Mouse (Mus musculus): Measurements from ENCODE around the gene Sobp. TPM values are rescaled to one million over a fixed set of nuclear protein-coding genes. Genes with fewer than 3 reads are reported as not detected.

Sobp gene
- 12.4 and 14.4 TPM in 2 replicates for polyA plus RNA-seq (2015; fragmentation: Nextera tagmentation; extraction: Ambion mirVana)

- peak within 1 kb of the TSS; percentile 99 for H3K27ac ChIP-seq (ENCODE audit: low read length)
- no peaks in the 10 kb centered on the region for H3K9me3 ChIP-seq (replicated peaks; ENCODE audit: control insufficient read depth, low read length, poor library complexity, severe bottlenecking)
- peak; percentile 88 for ATAC-seq
- WGBS: under 1% methylated on average over 73 of the region's 91 CpGs
- peak within 1 kb of the TSS; percentile 98 for H3K9ac ChIP-seq (ENCODE audit: low read depth, low read length)
- H3K4me1 ChIP-seq (ENCODE audit: control insufficient read depth, insufficient read depth, low read length): peaks cover 26% of the 10 kb centered on the region
- H3K36me3 ChIP-seq (ENCODE audit: control insufficient read depth, insufficient read depth, low read length): no peaks in the 10 kb centered on the region
- H3K4me2 ChIP-seq (ENCODE audit: low read length): peak within 1 kb of the TSS; percentile 82
- peak within 1 kb of the TSS; percentile 86 for H3K4me3 ChIP-seq (ENCODE audit: low read depth, low read length)
- no peaks in the 10 kb centered on the region for H3K27me3 ChIP-seq (ENCODE audit: control insufficient read depth, insufficient read depth, low read depth, low read length)
Observed at GRCm38 (mm10) chr10:43174326-43175155, at the start of gene Sobp, which contains the start of gene 9030612E09Rik. Gene Sobp (minus strand): TSS chr10:43174530. Gene 9030612E09Rik (plus strand): TSS chr10:43174704.

- no peak overlapping the region for H3K9ac ChIP-seq (ENCODE audit: low read depth, low read length)
- no peaks in the 10 kb centered on the region for H3K36me3 ChIP-seq (ENCODE audit: control insufficient read depth, insufficient read depth, low read length)
- H3K4me2 ChIP-seq (ENCODE audit: low read length): no peak overlapping the region
- 90% methylated on average over 2 of the region's 2 CpGs for WGBS
- no peaks in the 10 kb centered on the region for H3K27me3 ChIP-seq (ENCODE audit: control insufficient read depth, insufficient read depth, low read depth, low read length)
- H3K27ac ChIP-seq (ENCODE audit: low read length): no peak overlapping the region
- no peak for ATAC-seq
- H3K4me3 ChIP-seq (ENCODE audit: low read depth, low read length): no peak overlapping the region
- H3K4me1 ChIP-seq (ENCODE audit: control insufficient read depth, insufficient read depth, low read length): peaks cover 10% of the 10 kb centered on the region
- H3K9me3 ChIP-seq (replicated peaks; ENCODE audit: control insufficient read depth, low read length, poor library complexity, severe bottlenecking): no peaks in the 10 kb centered on the region
Observed at GRCm38 (mm10) chr10:43223391-43223790, 49.1 kb upstream of the Sobp start.

- Histone ChIP-seq H3K27ac (ENCODE audit: low read length) (peak overlapping the region; percentile 97), H3K4me2 (ENCODE audit: low read length) (peak overlapping the region; percentile 94), H3K4me1 (ENCODE audit: control insufficient read depth, insufficient read depth, low read length) (peaks cover 10% of the 10 kb centered on the region), H3K4me3 (ENCODE audit: low read depth, low read length) (peak overlapping the region; percentile 83), H3K9me3 (replicated peaks; ENCODE audit: control insufficient read depth, low read length, poor library complexity, severe bottlenecking) (no peaks in the 10 kb centered on the region), H3K36me3 (ENCODE audit: control insufficient read depth, insufficient read depth, low read length) (no peaks in the 10 kb centered on the region), H3K9ac (ENCODE audit: low read depth, low read length) (peak overlapping the region; percentile 65), H3K27me3 (ENCODE audit: control insufficient read depth, insufficient read depth, low read depth, low read length) (no peaks in the 10 kb centered on the region)
- peak; percentile 69 for ATAC-seq
- under 1% methylated on average over 25 of the region's 25 CpGs for WGBS
Observed at GRCm38 (mm10) chr10:43221659-43222058, 47.3 kb upstream of the Sobp start.

DNA sequence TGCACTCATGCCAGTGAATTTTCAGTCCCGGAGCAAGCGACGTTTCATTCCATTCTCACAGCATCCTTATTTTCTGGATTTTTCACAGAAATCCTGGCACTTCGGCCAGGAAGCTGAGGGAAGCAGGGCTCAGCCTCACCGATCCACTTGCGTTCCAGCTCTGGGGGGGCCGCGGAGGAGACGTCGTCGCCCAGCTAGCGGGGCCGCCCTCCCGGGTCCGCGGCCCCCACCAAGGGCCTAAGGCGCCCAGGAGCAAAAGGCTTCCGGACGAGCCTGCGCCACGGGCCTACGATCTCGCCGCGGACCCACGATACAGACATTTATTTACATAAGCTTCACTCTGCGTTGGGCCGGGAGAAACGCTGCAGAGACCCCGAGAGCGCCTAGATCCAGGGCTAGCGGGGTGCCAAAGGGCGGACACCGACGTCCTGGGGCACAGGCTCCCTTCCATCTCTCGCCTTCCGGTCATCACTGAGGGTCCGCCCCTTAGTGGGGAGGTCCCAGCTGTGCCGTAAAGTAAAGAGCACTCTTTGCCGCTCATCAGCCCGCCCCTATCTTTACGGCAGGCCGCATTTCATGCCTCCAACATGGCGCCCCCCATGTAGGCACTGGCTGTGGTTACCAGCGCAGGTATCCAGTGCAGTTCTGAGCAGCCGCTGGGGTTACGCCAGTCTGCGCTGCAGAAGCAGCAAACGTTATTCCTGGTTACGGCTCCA, 46.7 kb upstream of the Sobp start, which contains the start of gene Pdss2:
Gene Pdss2, plus strand, starts transcription at position 577 of the 716 bp plus-strand sequence.
- Histone ChIP-seq H3K4me3 (ENCODE audit: low read depth, low read length) (peak within 1 kb of the TSS; percentile 83), H3K9ac (ENCODE audit: low read depth, low read length) (peak within 1 kb of the TSS; percentile 91), H3K4me2 (ENCODE audit: low read length) (peak within 1 kb of the TSS; percentile 94), H3K4me1 (ENCODE audit: control insufficient read depth, insufficient read depth, low read length) (peaks cover 10% of the 10 kb centered on the region), H3K27ac (ENCODE audit: low read length) (peak within 1 kb of the TSS; percentile 97), H3K27me3 (ENCODE audit: control insufficient read depth, insufficient read depth, low read depth, low read length) (no peaks in the 10 kb centered on the region), H3K9me3 (replicated peaks; ENCODE audit: control insufficient read depth, low read length, poor library complexity, severe bottlenecking) (no peaks in the 10 kb centered on the region), H3K36me3 (ENCODE audit: control insufficient read depth, insufficient read depth, low read length) (no peaks in the 10 kb centered on the region)
- WGBS: under 1% methylated on average over 50 of the region's 50 CpGs
- peak; percentile 97 for ATAC-seq

- peak overlapping the region; percentile 91 for H3K9ac ChIP-seq (ENCODE audit: low read depth, low read length)
- no peak for ATAC-seq
- H3K9me3 ChIP-seq (replicated peaks; ENCODE audit: control insufficient read depth, low read length, poor library complexity, severe bottlenecking): no peaks in the 10 kb centered on the region
- H3K4me1 ChIP-seq (ENCODE audit: control insufficient read depth, insufficient read depth, low read length): peaks cover 10% of the 10 kb centered on the region
- no peaks in the 10 kb centered on the region for H3K36me3 ChIP-seq (ENCODE audit: control insufficient read depth, insufficient read depth, low read length)
- H3K27ac ChIP-seq (ENCODE audit: low read length): peak overlapping the region; percentile 97
- H3K4me2 ChIP-seq (ENCODE audit: low read length): peak overlapping the region; percentile 73
- 20% methylated on average over 7 of the region's 7 CpGs for WGBS
- peak overlapping the region; percentile 83 for H3K4me3 ChIP-seq (ENCODE audit: low read depth, low read length)
- no peaks in the 10 kb centered on the region for H3K27me3 ChIP-seq (ENCODE audit: control insufficient read depth, insufficient read depth, low read depth, low read length)
Observed at GRCm38 (mm10) chr10:43220479-43220878, 46.1 kb upstream of the Sobp start.

GRCm38 (mm10) chr10:43217361-43217900, 43.1 kb upstream of the Sobp start:
- no peak overlapping the region for H3K27ac ChIP-seq (ENCODE audit: low read length)
- no peak overlapping the region for H3K4me3 ChIP-seq (ENCODE audit: low read depth, low read length)
- H3K4me1 ChIP-seq (ENCODE audit: control insufficient read depth, insufficient read depth, low read length): peaks cover 10% of the 10 kb centered on the region
- no peaks in the 10 kb centered on the region for H3K9me3 ChIP-seq (replicated peaks; ENCODE audit: control insufficient read depth, low read length, poor library complexity, severe bottlenecking)
- H3K36me3 ChIP-seq (ENCODE audit: control insufficient read depth, insufficient read depth, low read length): no peaks in the 10 kb centered on the region
- no peaks in the 10 kb centered on the region for H3K27me3 ChIP-seq (ENCODE audit: control insufficient read depth, insufficient read depth, low read depth, low read length)
- no peak for ATAC-seq
- no peak overlapping the region for H3K4me2 ChIP-seq (ENCODE audit: low read length)
- 92% methylated on average over 13 of the region's 13 CpGs for WGBS
- H3K9ac ChIP-seq (ENCODE audit: low read depth, low read length): no peak overlapping the region

GRCm38 (mm10) chr10:43211866-43212265, 37.5 kb upstream of the Sobp start:
- no peak overlapping the region for H3K27ac ChIP-seq (ENCODE audit: low read length)
- no peak overlapping the region for H3K4me2 ChIP-seq (ENCODE audit: low read length)
- 32% methylated on average over 6 of the region's 6 CpGs for WGBS
- H3K4me1 ChIP-seq (ENCODE audit: control insufficient read depth, insufficient read depth, low read length): no peaks in the 10 kb centered on the region
- ATAC-seq: no peak
- H3K9me3 ChIP-seq (replicated peaks; ENCODE audit: control insufficient read depth, low read length, poor library complexity, severe bottlenecking): peaks cover 5% of the 10 kb centered on the region
- H3K27me3 ChIP-seq (ENCODE audit: control insufficient read depth, insufficient read depth, low read depth, low read length): no peaks in the 10 kb centered on the region
- H3K4me3 ChIP-seq (ENCODE audit: low read depth, low read length): no peak overlapping the region
- no peak overlapping the region for H3K9ac ChIP-seq (ENCODE audit: low read depth, low read length)
- H3K36me3 ChIP-seq (ENCODE audit: control insufficient read depth, insufficient read depth, low read length): no peaks in the 10 kb centered on the region

- Histone ChIP-seq H3K27ac (ENCODE audit: low read length) (no peak overlapping the region), H3K9me3 (replicated peaks; ENCODE audit: control insufficient read depth, low read length, poor library complexity, severe bottlenecking) (no peaks in the 10 kb centered on the region), H3K9ac (ENCODE audit: low read depth, low read length) (no peak overlapping the region), H3K27me3 (ENCODE audit: control insufficient read depth, insufficient read depth, low read depth, low read length) (no peaks in the 10 kb centered on the region), H3K4me3 (ENCODE audit: low read depth, low read length) (no peak overlapping the region), H3K4me1 (ENCODE audit: control insufficient read depth, insufficient read depth, low read length) (no peaks in the 10 kb centered on the region), H3K4me2 (ENCODE audit: low read length) (no peak overlapping the region), H3K36me3 (ENCODE audit: control insufficient read depth, insufficient read depth, low read length) (no peaks in the 10 kb centered on the region)
- no peak for ATAC-seq
- WGBS: 86% methylated on average over 3 of the region's 3 CpGs
Observed at GRCm38 (mm10) chr10:43203865-43204264, 29.5 kb upstream of the Sobp start.

Measured in midbrain, embryonic 16.5 days (tissue).